Mouse (Mus musculus): ENCODE measurements at regions not wholly inside any gene's neighbourhood (a gene's known extent, or its start where the extent isn't known, plus 50 kb on each side); places are given as distances from the start of the nearest gene placed in this dataset.

GRCm38 (mm10) chr15:28081147-28081546, 55.5 kb upstream of the Trio start:
- DNase-seq (no peak), ATAC-seq (no peak)
- Histone ChIP-seq H3K27me3 (ENCODE audit: insufficient read depth, low read length) (no peaks in the 10 kb centered on the region), H3K4me2 (ENCODE audit: low read depth, low read length) (no peak overlapping the region), H3K4me1 (ENCODE audit: insufficient read depth) (no peaks in the 10 kb centered on the region), H3K9me3 (ENCODE audit: low read length) (no peaks in the 10 kb centered on the region), H3K9ac (replicated peaks) (no peak overlapping the region), H3K36me3 (replicated peaks; ENCODE audit: insufficient read depth, low read length) (no peaks in the 10 kb centered on the region), H3K27ac (ENCODE audit: low read depth) (no peak overlapping the region), H3K4me3 (ENCODE audit: low read depth, low read length) (no peak overlapping the region)
- WGBS (ENCODE audit: insufficient replicate concordance), result 28% methylated on average over 7 of the region's 7 CpGs
- TF ChIP-seq EP300 (IDR thresholded peaks at IDR 0.05; ENCODE audit: low read depth), result no peak
- TF ChIP-seq CTCF (IDR thresholded peaks at IDR 0.05; ENCODE audit: low read depth), result no peak

- H3K27me3 ChIP-seq (ENCODE audit: insufficient read depth, low read length), result no peaks in the 10 kb centered on the region
- no peak overlapping the region for H3K4me2 ChIP-seq (ENCODE audit: low read depth, low read length)
- ATAC-seq (no peak), DNase-seq (no peak)
- H3K36me3 ChIP-seq (replicated peaks; ENCODE audit: insufficient read depth, low read length), result no peaks in the 10 kb centered on the region
- H3K9ac ChIP-seq (replicated peaks), result no peak overlapping the region
- no peaks in the 10 kb centered on the region for H3K9me3 ChIP-seq (ENCODE audit: low read length)
- H3K4me3 ChIP-seq (ENCODE audit: low read depth, low read length), result no peak overlapping the region
- H3K27ac ChIP-seq (ENCODE audit: low read depth), result no peak overlapping the region
- 75% methylated on average over 5 of the region's 5 CpGs for WGBS (ENCODE audit: insufficient replicate concordance)
- no peak for TF ChIP-seq CTCF (IDR thresholded peaks at IDR 0.05; ENCODE audit: low read depth)
- TF ChIP-seq EP300 (IDR thresholded peaks at IDR 0.05; ENCODE audit: low read depth), result no peak
- H3K4me1 ChIP-seq (ENCODE audit: insufficient read depth), result no peaks in the 10 kb centered on the region
These were observed 56.8 kb upstream of the Trio start for GRCm38 (mm10) chr15:28082411-28082810.

- Histone ChIP-seq H3K27me3 (ENCODE audit: insufficient read depth, low read length) (no peaks in the 10 kb centered on the region), H3K4me3 (ENCODE audit: low read depth, low read length) (no peak overlapping the region), H3K9me3 (ENCODE audit: low read length) (no peaks in the 10 kb centered on the region), H3K27ac (ENCODE audit: low read depth) (no peak overlapping the region), H3K36me3 (replicated peaks; ENCODE audit: insufficient read depth, low read length) (no peaks in the 10 kb centered on the region), H3K4me1 (ENCODE audit: insufficient read depth) (no peaks in the 10 kb centered on the region), H3K9ac (replicated peaks) (no peak overlapping the region), H3K4me2 (ENCODE audit: low read depth, low read length) (no peak overlapping the region)
- ATAC-seq (peak; percentile 45; the same call in 1 of the 2 replicates), DNase-seq (peak; percentile 17)
- WGBS (ENCODE audit: insufficient replicate concordance), result 13% methylated on average over 5 of the region's 5 CpGs
- no peak for TF ChIP-seq CTCF (IDR thresholded peaks at IDR 0.05; ENCODE audit: low read depth)
- TF ChIP-seq EP300 (IDR thresholded peaks at IDR 0.05; ENCODE audit: low read depth), result peak; percentile 61
These were observed 80.3 kb upstream of the Trio start for GRCm38 (mm10) chr15:28105956-28106355.

GRCm38 (mm10) chr15:28109916-28110315, 84.3 kb upstream of the Trio start:
- Histone ChIP-seq H3K9me3 (ENCODE audit: low read length) (no peaks in the 10 kb centered on the region), H3K4me3 (ENCODE audit: low read depth, low read length) (no peak overlapping the region), H3K36me3 (replicated peaks; ENCODE audit: insufficient read depth, low read length) (no peaks in the 10 kb centered on the region), H3K27ac (ENCODE audit: low read depth) (no peak overlapping the region), H3K4me1 (ENCODE audit: insufficient read depth) (no peaks in the 10 kb centered on the region), H3K27me3 (ENCODE audit: insufficient read depth, low read length) (no peaks in the 10 kb centered on the region), H3K9ac (replicated peaks) (no peak overlapping the region), H3K4me2 (ENCODE audit: low read depth, low read length) (no peak overlapping the region)
- WGBS (ENCODE audit: insufficient replicate concordance), result 74% methylated on average over 8 of the region's 8 CpGs
- DNase-seq (no peak), ATAC-seq (no peak)
- TF ChIP-seq EP300 (IDR thresholded peaks at IDR 0.05; ENCODE audit: low read depth), result no peak
- TF ChIP-seq CTCF (IDR thresholded peaks at IDR 0.05; ENCODE audit: low read depth), result no peak

- TF ChIP-seq CTCF (IDR thresholded peaks at IDR 0.05; ENCODE audit: low read depth) (no peak), EP300 (IDR thresholded peaks at IDR 0.05; ENCODE audit: low read depth) (no peak)
- Histone ChIP-seq H3K4me3 (ENCODE audit: low read depth, low read length) (no peak overlapping the region), H3K27ac (ENCODE audit: low read depth) (no peak overlapping the region), H3K36me3 (replicated peaks; ENCODE audit: insufficient read depth, low read length) (no peaks in the 10 kb centered on the region), H3K9me3 (ENCODE audit: low read length) (no peaks in the 10 kb centered on the region), H3K9ac (replicated peaks) (no peak overlapping the region), H3K4me2 (ENCODE audit: low read depth, low read length) (no peak overlapping the region), H3K27me3 (ENCODE audit: insufficient read depth, low read length) (no peaks in the 10 kb centered on the region), H3K4me1 (ENCODE audit: insufficient read depth) (no peaks in the 10 kb centered on the region)
- DNase-seq (no peak), ATAC-seq (no peak)
- WGBS (ENCODE audit: insufficient replicate concordance), result 68% methylated on average over 4 of the region's 4 CpGs
These were observed 87.8 kb upstream of the Trio start for GRCm38 (mm10) chr15:28113491-28113890.

GRCm38 (mm10) chr15:28114180-28114747, 88.6 kb upstream of the Trio start:
- no peaks in the 10 kb centered on the region for H3K4me1 ChIP-seq (ENCODE audit: insufficient read depth)
- ATAC-seq (no peak), DNase-seq (no peak)
- no peak overlapping the region for H3K9ac ChIP-seq (replicated peaks)
- no peak overlapping the region for H3K4me3 ChIP-seq (ENCODE audit: low read depth, low read length)
- no peak for TF ChIP-seq CTCF (IDR thresholded peaks at IDR 0.05; ENCODE audit: low read depth)
- TF ChIP-seq EP300 (IDR thresholded peaks at IDR 0.05; ENCODE audit: low read depth), result no peak
- 76% methylated on average over 6 of the region's 6 CpGs for WGBS (ENCODE audit: insufficient replicate concordance)
- no peak overlapping the region for H3K27ac ChIP-seq (ENCODE audit: low read depth)
- no peaks in the 10 kb centered on the region for H3K36me3 ChIP-seq (replicated peaks; ENCODE audit: insufficient read depth, low read length)
- H3K4me2 ChIP-seq (ENCODE audit: low read depth, low read length), result no peak overlapping the region
- no peaks in the 10 kb centered on the region for H3K9me3 ChIP-seq (ENCODE audit: low read length)
- H3K27me3 ChIP-seq (ENCODE audit: insufficient read depth, low read length), result no peaks in the 10 kb centered on the region

- Histone ChIP-seq H3K9me3 (ENCODE audit: low read length) (no peaks in the 10 kb centered on the region), H3K27me3 (ENCODE audit: insufficient read depth, low read length) (no peaks in the 10 kb centered on the region), H3K9ac (replicated peaks) (no peak overlapping the region), H3K4me3 (ENCODE audit: low read depth, low read length) (no peak overlapping the region), H3K27ac (ENCODE audit: low read depth) (no peak overlapping the region), H3K4me2 (ENCODE audit: low read depth, low read length) (no peak overlapping the region), H3K36me3 (replicated peaks; ENCODE audit: insufficient read depth, low read length) (no peaks in the 10 kb centered on the region), H3K4me1 (ENCODE audit: insufficient read depth) (no peaks in the 10 kb centered on the region)
- no peak for TF ChIP-seq EP300 (IDR thresholded peaks at IDR 0.05; ENCODE audit: low read depth)
- ATAC-seq (no peak), DNase-seq (no peak)
- 63% methylated on average over 3 of the region's 3 CpGs for WGBS (ENCODE audit: insufficient replicate concordance)
These were observed 76.7 kb upstream of the Dnah5 start for GRCm38 (mm10) chr15:28126846-28127245.

All from liver, postnatal 0 days (tissue).